Mouse (Mus musculus): ENCODE data around the gene Ethe1.

DNA sequence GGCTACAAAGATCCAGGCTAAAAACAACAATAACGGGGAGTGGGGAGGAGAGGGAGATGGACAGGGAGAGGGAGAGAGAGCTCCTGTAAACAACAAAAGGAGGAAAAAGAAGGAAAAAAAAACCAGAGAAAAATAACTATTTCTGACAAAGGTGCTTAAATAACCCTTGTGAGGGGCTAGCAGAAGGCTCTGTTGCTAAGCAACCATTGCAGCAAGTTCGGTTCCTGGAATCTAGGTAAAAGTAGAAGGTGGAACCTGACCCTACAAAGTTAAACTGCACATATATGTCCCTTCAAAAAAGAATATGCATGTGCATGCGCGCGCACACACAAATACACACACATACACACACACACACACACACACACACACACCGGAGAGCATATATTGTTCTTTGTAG, 5.4 kb downstream of the Ethe1 start:
- TF ChIP-seq CTCF (conservative IDR thresholded peaks at IDR 0.05; ENCODE audit: insufficient read depth, insufficient read length, low read depth, low read length) (no peak), POLR2A (IDR thresholded peaks at IDR 0.05; ENCODE audit: low read depth, low read length) (no peak)

Data from kidney, adult 2 months (tissue).